Mouse (Mus musculus) limb, embryonic 11.5 days (tissue): ENCODE results near the gene Dcdc2c. TPM values are rescaled to one million over a fixed set of nuclear protein-coding genes. Genes with fewer than 3 reads are reported as not detected.

Experiments used
- ATAC-seq: fragments of 200-750 bp; cut with Nextera tagmentation; 2 replicates; pipeline ENCODE4 v1.8.0; 2017; ENCODE audit warnings: low read depth; ENCODE audit not compliant: insufficient number of reproducible peaks, low FRiP score, low TSS enrichment
- DNase-seq: peaks from one replicate; pipeline ENCODE4 v3.0.0-alpha.2; 2015; ENCODE audit warnings: low spot score
- H3K27ac ChIP-seq: fragments of 300-500 bp; sonication (generic); replicated peaks from 2 replicates; pipeline ENCODE4 v1.5.1; 2014; ENCODE audit warnings: low read depth, mild to moderate bottlenecking, low read length
- H3K27me3 ChIP-seq: fragments of 300-500 bp; sonication (generic); 2 replicates; pipeline ENCODE4 v1.6.1; 2014; ENCODE audit warnings: mild to moderate bottlenecking, low read length, mixed read lengths; ENCODE audit not compliant: control insufficient read depth, insufficient read depth
- H3K36me3 ChIP-seq: fragments of 300-500 bp; sonication (generic); 2 replicates; pipeline ENCODE4 v1.6.1; 2014; ENCODE audit warnings: mild to moderate bottlenecking, low read length, moderate library complexity, mixed read lengths; ENCODE audit not compliant: control insufficient read depth, insufficient read depth
- H3K4me1 ChIP-seq: fragments of 300-500 bp; sonication (generic); 2 replicates; pipeline ENCODE4 v1.6.1; 2014; ENCODE audit warnings: low read length, mixed read lengths; ENCODE audit not compliant: control insufficient read depth, insufficient read depth
- H3K4me2 ChIP-seq: fragments of 300-500 bp; sonication (generic); 2 replicates; pipeline ENCODE4 v1.6.1; 2014; ENCODE audit warnings: low read depth, mild to moderate bottlenecking, moderate library complexity; ENCODE audit not compliant: severe bottlenecking
- H3K4me3 ChIP-seq: fragments of 300-500 bp; sonication (generic); 2 replicates; pipeline ENCODE4 v1.5.1; 2014; ENCODE audit warnings: low read depth, low read length
- H3K9ac ChIP-seq: fragments of 300-500 bp; sonication (generic); 2 replicates; pipeline ENCODE4 v1.6.1; 2014; ENCODE audit warnings: mild to moderate bottlenecking, low read length
- H3K9me3 ChIP-seq: fragments of 300-500 bp; sonication (generic); 2 replicates; pipeline ENCODE4 v1.6.1; 2016; ENCODE audit warnings: low read length; ENCODE audit not compliant: control insufficient read depth
- WGBS: fragments of 180-500 bp; shearing (Covaris S2); extraction: QIAGEN DNeasy Blood & Tissue Kit; methylation state at CpG from one replicate; pipeline ENCODE4 v1.1.7; 2014; 5-methylcytosine and 5-hydroxymethylcytosine counted together
- polyA plus RNA-seq: library from polyadenylated mRNA; unstranded; fragments of >200 nt; fragmentation: Nextera tagmentation; extraction: Ambion mirVana; gene quantifications from 2 replicates; pipeline ENCODE4 v1.2.1, GENCODE M21; 2014

Gene Dcdc2c
- polyA plus RNA-seq, 1 experiment from 2014 or later, result not detected

DNA sequence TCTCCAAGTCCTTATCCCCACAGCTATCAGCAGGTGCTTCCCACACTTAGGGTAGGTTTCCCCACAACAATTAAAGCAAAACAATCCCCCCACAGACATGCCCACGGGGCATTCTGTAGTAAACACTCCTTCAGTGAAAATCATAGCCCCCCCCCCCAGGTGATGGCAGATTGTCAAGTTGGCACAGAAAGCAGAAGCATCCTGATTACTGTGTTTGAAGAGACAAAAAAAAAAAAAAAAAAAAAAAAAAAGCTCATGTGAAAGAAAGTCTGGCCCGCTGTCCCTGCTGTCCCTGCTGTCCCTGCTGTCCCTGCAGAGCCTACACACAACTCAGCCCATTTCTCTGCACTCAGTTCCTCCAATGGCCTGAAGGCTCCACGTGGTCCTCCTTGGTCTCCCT is 31.8 kb upstream of the Dcdc2c start:
- WGBS, result 61% methylated on average over 3 of the region's 3 CpGs
- Histone ChIP-seq H3K27ac (no peak overlapping the region), H3K9ac (no peak overlapping the region), H3K27me3 (0 out of 2 replicates have a peak, but pooled peaks cover 4% of the 10 kb centered on the region), H3K36me3 (no peaks in the 10 kb centered on the region), H3K4me1 (no peaks in the 10 kb centered on the region), H3K4me3 (no peak overlapping the region), H3K9me3 (no peaks in the 10 kb centered on the region), H3K4me2 (no peak overlapping the region)
- no peak for ATAC-seq
- DNase-seq, result no peak

DNA sequence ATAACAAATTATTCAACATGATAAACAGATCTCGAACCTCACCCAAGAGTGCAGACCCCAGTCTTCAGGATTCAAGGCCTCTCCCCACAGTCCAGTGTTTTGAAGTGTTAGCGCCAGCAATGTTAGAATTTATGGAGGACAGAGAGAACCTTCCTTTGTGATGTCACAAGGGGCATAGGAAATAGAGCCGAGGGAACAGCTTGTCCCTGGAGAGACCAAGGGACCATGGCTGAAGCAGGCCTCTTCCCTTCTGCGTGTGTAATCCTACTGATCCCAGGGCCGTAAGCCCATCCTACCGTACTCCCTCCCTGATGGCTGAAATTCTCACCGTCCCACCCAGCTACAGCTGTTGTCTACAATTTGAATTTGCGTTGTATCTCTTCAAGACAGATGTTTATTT is 30.2 kb upstream of the Dcdc2c start, which contains the start of gene Allc:
Allc (minus strand) TSS at position 101 of the 400 bp plus-strand sequence.
- H3K27me3 ChIP-seq, result no peaks in the 10 kb centered on the region
- ATAC-seq, result no peak
- no peak within 1 kb of the TSS for H3K4me2 ChIP-seq

DNA sequence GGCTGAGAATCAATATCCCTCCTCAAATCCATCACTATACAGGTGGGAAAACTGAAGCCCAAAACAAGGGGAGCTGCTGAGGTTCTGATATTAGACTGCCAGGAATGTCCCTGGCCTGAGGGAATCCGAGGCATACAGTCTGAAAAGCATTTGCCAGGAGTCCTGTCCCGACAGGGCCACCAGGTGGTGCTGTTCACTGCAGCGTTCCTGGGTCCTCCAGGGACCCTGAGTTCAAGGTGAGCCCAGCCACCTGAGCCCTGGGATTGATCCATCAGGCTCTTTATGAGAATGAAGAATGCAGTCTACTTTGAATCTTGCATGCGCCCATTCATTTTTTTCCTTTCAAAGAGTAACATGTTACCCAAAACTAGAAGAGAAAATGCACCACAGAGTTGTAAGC is 26.9 kb upstream of the Dcdc2c start:
- 36% methylated on average over 4 of the region's 4 CpGs for WGBS
- Histone ChIP-seq H3K36me3 (no peaks in the 10 kb centered on the region), H3K9me3 (no peaks in the 10 kb centered on the region)

More for the DNA sequence above, 30.2 kb upstream of the Dcdc2c start, which contains the start of gene Allc:
- no peak for DNase-seq
- Histone ChIP-seq H3K9me3 (no peaks in the 10 kb centered on the region), H3K36me3 (no peaks in the 10 kb centered on the region), H3K27ac (no peak within 1 kb of the TSS), H3K4me1 (no peaks in the 10 kb centered on the region), H3K9ac (no peak within 1 kb of the TSS), H3K4me3 (no peak within 1 kb of the TSS)
- 88% methylated on average over 8 of the region's 8 CpGs for WGBS

DNA sequence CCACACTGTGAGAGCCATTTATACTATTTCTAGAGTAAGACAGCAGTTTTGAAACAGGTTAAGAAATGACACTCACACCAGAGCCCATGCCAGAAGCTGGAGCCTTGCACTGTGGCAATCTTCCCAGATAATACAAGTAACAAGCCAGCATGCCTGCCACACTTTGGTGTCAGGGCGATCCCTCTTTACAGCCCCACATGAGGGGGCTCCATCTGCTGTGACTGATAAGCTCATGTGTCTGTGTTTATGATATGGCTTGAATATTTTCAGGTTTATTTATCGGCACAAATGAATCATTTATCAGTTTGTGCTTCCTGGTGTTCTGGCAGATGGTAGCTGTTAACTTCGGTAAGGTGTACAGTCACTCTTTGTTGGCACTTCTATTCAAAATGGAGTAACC is 25.9 kb upstream of the Dcdc2c start:
- ATAC-seq (no peak), DNase-seq (no peak)
- 88% methylated on average over 3 of the region's 3 CpGs for WGBS
- no peak overlapping the region for H3K27ac ChIP-seq
- H3K4me3 ChIP-seq, result no peak overlapping the region
- H3K36me3 ChIP-seq, result no peaks in the 10 kb centered on the region
- H3K9me3 ChIP-seq, result no peaks in the 10 kb centered on the region
- no peaks in the 10 kb centered on the region for H3K4me1 ChIP-seq
- no peak overlapping the region for H3K9ac ChIP-seq
- H3K4me2 ChIP-seq, result no peak overlapping the region
- no peaks in the 10 kb centered on the region for H3K27me3 ChIP-seq

More for the DNA sequence above, 26.9 kb upstream of the Dcdc2c start:
- H3K27ac ChIP-seq, result no peak overlapping the region
- no peak overlapping the region for H3K9ac ChIP-seq
- H3K27me3 ChIP-seq, result no peaks in the 10 kb centered on the region
- no peaks in the 10 kb centered on the region for H3K4me1 ChIP-seq
- DNase-seq (peak; percentile 66), ATAC-seq (no peak)
- no peak overlapping the region for H3K4me3 ChIP-seq
- H3K4me2 ChIP-seq, result no peak overlapping the region

- no peaks in the 10 kb centered on the region for H3K27me3 ChIP-seq
- H3K4me2 ChIP-seq, result no peak overlapping the region
- DNase-seq (no peak), ATAC-seq (no peak)
- no peaks in the 10 kb centered on the region for H3K36me3 ChIP-seq
- no peaks in the 10 kb centered on the region for H3K4me1 ChIP-seq
- no peak overlapping the region for H3K9ac ChIP-seq
- H3K4me3 ChIP-seq, result no peak overlapping the region
- WGBS, result 80% methylated on average over 6 of the region's 6 CpGs
- no peak overlapping the region for H3K27ac ChIP-seq
- H3K9me3 ChIP-seq, result no peaks in the 10 kb centered on the region
Observed at GRCm38 (mm10) chr12:28575366-28576070, 23.3 kb upstream of the Dcdc2c start.

GRCm38 (mm10) chr12:28572241-28572640 is 20.0 kb upstream of the Dcdc2c start:
- Histone ChIP-seq H3K9ac (no peak overlapping the region), H3K9me3 (no peaks in the 10 kb centered on the region), H3K27me3 (no peaks in the 10 kb centered on the region), H3K36me3 (no peaks in the 10 kb centered on the region), H3K27ac (no peak overlapping the region), H3K4me2 (no peak overlapping the region), H3K4me3 (no peak overlapping the region), H3K4me1 (no peaks in the 10 kb centered on the region)
- 90% methylated on average over 2 of the region's 2 CpGs for WGBS
- DNase-seq (no peak), ATAC-seq (no peak)

DNA sequence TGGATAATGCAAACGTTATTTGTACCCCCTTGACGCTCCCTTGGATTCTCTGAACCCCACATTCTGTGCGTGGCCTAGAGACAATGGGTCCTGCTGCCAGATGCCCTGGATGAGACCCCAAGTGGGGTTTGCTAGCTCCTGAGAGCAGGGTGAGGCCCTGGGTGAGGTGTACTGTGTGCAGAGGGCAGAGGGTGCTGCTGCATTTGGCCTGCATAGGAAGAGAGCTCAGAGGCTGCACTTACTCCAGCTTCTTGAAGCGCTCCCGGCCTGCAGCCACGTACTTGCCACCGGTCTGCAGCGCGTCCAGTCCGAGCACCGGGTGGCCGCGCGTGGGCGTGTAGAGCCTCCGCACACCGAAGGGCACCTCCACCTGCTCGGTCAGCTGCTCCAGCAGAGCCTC is 424 bp downstream of the Dcdc2c start:
- H3K4me3 ChIP-seq, result no peak overlapping the region
- H3K27me3 ChIP-seq, result no peaks in the 10 kb centered on the region
- ATAC-seq, result no peak
- peak overlapping the region; percentile 12; the same call in 1 of the 2 replicates for H3K4me2 ChIP-seq
- whole genome bisulfite sequencing, result 61% methylated on average over 18 of the region's 18 CpGs
- no peak overlapping the region for H3K27ac ChIP-seq
- no peaks in the 10 kb centered on the region for H3K4me1 ChIP-seq
- no peaks in the 10 kb centered on the region for H3K36me3 ChIP-seq
- DNase-seq, result no peak
- H3K9ac ChIP-seq, result no peak overlapping the region
- H3K9me3 ChIP-seq, result no peaks in the 10 kb centered on the region; the same call in 1 of the 2 replicates

DNA sequence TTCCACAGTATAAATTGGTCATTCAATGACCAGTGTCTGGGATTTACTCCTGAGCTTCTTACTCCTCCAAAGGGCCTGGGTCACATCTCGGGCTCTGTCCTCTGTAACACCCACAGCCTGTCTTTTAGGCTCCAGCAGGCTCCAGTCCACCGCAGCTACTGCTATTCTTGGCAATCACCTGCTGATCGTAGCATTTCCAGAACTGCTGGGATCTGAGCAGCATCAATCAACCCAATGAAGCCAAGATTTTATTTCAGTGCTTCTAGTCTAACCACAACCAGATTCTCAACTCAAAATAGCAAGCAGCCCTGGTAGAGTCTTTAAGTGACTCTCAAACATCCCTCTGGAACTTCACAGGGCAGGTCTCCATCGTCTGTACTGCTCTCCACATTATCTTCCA is 3.3 kb downstream of the Dcdc2c start:
- no peak for ATAC-seq
- Histone ChIP-seq H3K27ac (no peak overlapping the region), H3K4me3 (no peak overlapping the region), H3K9ac (no peak overlapping the region), H3K27me3 (no peaks in the 10 kb centered on the region), H3K4me2 (no peak overlapping the region), H3K36me3 (no peaks in the 10 kb centered on the region), H3K9me3 (no peaks in the 10 kb centered on the region; the same call in 1 of the 2 replicates), H3K4me1 (no peaks in the 10 kb centered on the region)
- no peak for DNase-seq
- WGBS, result 65% methylated on average over 4 of the region's 4 CpGs
